Mouse (Mus musculus): ENCODE results near the gene Nt5e. TPM values are rescaled to one million over a fixed set of nuclear protein-coding genes. Genes with fewer than 3 reads are reported as not detected.

The Nt5e gene
- total RNA-seq, 2 experiments from 2014 or later: 3.4 to 4.0 TPM

DNA sequence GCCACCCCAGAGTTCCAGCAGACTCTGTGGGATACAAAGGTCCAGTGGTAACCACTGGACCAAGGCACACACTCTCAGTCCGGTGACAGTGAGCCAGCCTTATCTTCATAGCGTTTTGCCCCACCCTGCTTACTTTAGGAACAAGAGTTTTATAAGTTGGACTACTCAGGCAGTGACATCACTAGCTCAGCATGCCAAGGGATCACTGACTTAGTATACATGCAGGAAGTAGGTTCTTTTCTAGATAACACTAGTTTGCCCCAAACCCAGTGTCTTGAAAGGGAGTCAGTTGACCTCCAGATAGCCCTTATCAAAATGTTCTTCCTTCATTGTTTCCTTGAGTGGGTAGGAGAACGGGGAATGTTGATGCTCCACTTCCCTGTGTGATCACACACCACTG, 2.4 kb upstream of the Nt5e start:
- Histone ChIP-seq H3K27ac (no peak overlapping the region), H3K4me3 (no peak overlapping the region)
- no peak for DNase-seq (ENCODE audit: low spot score in 2 of 2)
- TF ChIP-seq CTCF (conservative IDR thresholded peaks at IDR 0.05): no peak

DNA sequence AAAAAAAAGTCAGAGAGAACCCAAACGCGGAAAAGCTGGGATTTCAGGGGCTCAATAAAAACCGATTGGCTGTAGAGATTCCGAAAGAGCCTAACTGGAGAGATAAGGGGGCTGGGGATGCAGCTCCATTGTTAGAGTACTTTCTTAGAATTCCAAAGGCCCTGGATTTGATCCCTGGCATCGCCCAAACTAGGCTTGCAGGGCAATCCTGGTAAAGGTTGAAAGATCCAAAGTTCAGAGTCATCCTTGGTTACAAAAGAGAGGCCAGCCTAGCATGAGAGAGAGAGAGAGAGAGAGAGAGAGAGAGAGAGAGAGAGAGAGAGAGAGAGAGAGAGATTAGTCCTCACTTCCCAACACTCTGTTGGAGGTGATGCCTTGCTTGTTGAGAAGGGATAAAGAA, 1.7 kb downstream of the Nt5e start:
- DNase-seq (ENCODE audit: low spot score in 2 of 2): no peak
- 0 out of 2 replicates have a peak overlapping the region, but pooled peaks have one; percentile 18 for H3K27ac ChIP-seq
- no peak overlapping the region for H3K4me3 ChIP-seq
- TF ChIP-seq CTCF (conservative IDR thresholded peaks at IDR 0.05): no peak

DNA sequence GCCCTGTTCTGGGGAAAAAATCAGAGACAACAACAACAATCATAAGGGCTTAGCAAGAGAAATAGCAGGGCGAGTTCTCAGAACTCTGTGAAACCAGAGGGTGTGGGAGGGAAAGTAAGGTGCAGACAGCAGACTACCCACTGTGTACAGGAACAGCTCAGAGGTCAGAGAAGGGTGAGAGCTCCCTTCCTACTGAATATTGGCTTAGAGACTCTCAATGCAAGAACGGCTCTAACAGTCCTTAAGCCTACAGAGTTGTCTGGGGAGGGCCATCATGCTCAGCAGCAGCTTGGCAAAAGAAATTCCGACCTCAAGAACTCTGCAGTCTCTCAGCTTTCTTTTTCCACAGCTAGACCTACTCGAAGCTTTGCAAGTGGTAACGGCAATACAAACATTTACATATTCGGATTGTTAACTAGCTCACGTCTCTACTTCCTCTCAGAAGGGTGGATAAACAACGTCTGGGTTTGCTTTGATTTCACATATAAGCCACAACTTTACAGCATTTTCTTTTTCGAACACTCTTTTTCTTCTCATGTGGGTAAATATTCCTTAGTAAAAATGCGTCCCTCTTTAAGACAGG, 2.3 kb downstream of the Nt5e start:
- Histone ChIP-seq H3K27ac (no peak overlapping the region), H3K4me3 (no peak overlapping the region)
- DNase-seq (ENCODE audit: low spot score in 2 of 2): no peak
- TF ChIP-seq CTCF (conservative IDR thresholded peaks at IDR 0.05): no peak

DNA sequence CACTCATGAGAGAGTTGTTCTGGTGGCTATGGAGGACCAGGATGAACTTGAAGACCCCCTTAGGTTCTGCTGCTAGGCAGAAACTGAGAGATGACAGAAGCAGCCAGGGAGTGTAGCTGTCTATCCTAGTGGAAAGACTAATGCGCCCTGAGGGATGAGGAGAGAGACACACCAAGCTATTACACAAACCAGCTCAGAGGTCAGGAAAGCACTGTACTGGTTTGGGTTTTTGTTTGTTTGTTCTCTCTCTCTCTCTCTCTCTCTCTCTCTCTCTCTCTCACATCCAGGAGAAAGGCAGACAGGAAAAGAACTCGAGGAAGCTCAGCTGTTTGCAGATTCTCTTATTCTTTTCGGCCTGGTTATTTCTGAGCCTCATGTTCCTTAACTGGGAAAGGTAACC, 3.3 kb downstream of the Nt5e start:
- H3K4me3 ChIP-seq: no peak overlapping the region
- no peak for TF ChIP-seq CTCF (conservative IDR thresholded peaks at IDR 0.05)
- no peak for DNase-seq (ENCODE audit: low spot score in 2 of 2)
- H3K27ac ChIP-seq: no peak overlapping the region

DNA sequence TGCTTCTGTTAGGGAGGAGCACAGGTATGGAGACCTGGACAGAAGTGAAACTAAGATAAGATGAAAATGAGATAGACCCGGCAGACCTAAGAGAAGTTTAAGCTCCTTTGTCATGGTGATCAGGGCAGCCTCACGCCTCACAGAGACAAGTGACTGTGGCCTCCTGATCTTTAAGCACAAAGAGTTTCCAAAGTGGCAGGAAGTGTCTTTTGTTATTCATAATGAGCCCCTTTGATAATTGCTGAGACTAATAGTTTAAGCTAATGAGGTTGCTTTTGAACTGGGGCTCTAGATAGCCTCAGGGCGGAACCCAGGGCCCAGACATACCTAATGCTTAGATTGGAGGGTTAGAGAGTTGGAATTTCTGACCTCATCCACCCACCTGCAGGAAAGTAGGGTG, 5.5 kb downstream of the Nt5e start:
- no peak overlapping the region for H3K4me3 ChIP-seq
- no peak for TF ChIP-seq CTCF (conservative IDR thresholded peaks at IDR 0.05)
- no peak overlapping the region for H3K27ac ChIP-seq
- DNase-seq (ENCODE audit: low spot score in 2 of 2): no peak

DNA sequence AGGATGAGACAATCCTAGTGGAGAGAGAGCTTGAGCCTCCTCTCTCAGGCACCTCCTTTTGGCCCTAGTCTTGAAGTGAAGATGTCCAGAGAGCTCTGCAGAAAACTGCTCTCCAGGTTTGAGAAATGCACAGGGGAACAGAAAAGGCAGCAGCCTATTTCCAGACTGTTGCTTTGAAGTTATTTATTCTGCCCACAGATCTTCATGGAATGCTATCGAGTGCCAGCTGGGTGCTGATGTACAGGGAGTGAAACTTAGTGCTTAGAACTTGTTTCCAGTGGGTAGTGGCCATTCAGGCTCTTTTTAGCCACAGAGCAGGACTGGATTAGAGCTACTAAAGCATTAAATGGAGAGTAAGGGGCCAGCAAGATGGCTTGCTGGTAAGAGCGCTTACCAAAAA, 8.8 kb downstream of the Nt5e start:
- no peak overlapping the region for H3K4me3 ChIP-seq
- no peak for DNase-seq (ENCODE audit: low spot score in 2 of 2)
- no peak overlapping the region for H3K27ac ChIP-seq
- no peak for TF ChIP-seq CTCF (conservative IDR thresholded peaks at IDR 0.05)

DNA sequence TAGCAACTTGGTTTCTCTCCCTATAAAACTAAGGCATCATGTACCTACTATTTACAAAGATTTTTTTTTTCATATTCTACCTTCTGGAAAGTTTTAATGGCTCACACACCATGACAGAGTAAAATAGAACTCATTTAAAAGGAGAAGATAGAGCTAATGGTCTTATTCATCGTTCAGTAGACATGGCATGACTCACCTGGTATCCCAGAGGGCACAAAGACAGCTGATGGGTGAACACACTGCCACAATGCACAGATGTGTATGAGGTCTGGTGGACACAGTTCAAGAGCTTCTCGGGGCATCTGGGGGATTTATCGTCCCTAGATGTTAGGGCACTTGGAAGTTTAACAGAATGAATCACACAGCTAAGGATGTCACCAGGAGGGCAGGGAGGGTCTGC, 13.8 kb downstream of the Nt5e start:
- no peak for DNase-seq (ENCODE audit: low spot score in 2 of 2)
- no peak overlapping the region for H3K27ac ChIP-seq
- TF ChIP-seq CTCF (conservative IDR thresholded peaks at IDR 0.05): no peak
- no peak overlapping the region for H3K4me3 ChIP-seq

DNA sequence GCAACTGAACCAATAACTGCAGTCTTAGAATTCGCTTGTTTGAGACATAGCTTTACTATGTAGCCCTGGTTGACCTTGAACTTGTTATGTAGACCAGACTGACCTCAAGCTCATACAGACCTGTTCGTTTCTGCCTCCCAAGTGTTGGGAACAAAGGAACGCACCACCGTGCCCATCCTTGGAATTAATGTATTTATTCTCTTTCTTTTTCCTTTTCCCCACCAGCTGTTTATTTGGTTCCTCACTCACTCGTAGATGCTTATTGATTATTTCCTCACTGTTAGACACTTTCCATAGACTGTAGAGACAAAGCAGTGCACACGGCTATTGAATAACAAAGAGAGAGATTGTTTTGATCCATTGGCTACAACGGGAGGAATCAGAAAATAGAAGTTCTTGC, 15.2 kb downstream of the Nt5e start:
- TF ChIP-seq CTCF (conservative IDR thresholded peaks at IDR 0.05): no peak
- Histone ChIP-seq H3K27ac (peak overlapping the region; percentile 54), H3K4me3 (no peak overlapping the region)
- DNase-seq (ENCODE audit: low spot score in 2 of 2): no peak

DNA sequence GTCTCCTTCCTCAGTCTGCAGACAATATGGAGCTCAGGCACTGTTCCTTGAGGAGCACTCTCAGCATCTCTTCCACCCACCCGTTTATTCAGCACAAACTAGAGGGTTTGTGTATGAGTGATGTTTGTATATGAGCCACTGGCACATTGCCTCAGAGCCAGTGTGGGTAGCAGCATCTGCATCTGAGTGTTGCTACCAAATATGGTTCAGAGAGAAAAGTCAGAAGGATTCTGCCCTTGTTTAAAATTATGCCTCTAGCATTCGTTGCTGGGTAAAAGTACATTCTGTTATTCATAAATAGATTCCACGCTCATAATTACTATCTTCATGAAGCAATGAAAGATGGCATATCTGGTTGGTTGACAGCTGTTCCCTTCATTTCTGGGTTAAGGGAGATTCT, 15.7 kb downstream of the Nt5e start:
- peak in 1 of 2 experiments; percentile 25 for DNase-seq (ENCODE audit: low spot score in 2 of 2)
- no peak for TF ChIP-seq CTCF (conservative IDR thresholded peaks at IDR 0.05)

DNA sequence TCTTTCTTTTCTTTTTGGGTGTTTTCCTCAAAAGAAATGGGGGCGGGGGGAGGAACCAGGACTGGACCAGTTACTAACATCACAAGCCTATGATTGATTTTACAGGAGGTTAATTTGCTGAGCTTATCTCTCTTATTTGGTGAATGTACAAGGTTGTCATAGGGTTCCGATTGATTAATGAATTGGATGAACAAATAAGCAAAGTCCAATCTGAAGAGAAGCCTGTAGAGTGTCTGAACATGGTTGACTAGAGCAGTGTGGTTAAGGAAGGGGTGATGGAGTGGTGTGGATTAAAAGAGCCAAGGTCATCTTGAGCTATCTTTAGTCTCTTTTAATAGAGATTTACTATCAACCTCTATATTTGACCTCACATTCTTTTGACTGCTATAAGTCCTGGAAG, 17.4 kb downstream of the Nt5e start:
- no peak for DNase-seq (ENCODE audit: low spot score in 2 of 2)
- no peak for TF ChIP-seq CTCF (conservative IDR thresholded peaks at IDR 0.05)
- H3K27ac ChIP-seq: no peak overlapping the region
- no peak overlapping the region for H3K4me3 ChIP-seq

More for the DNA sequence above, 15.7 kb downstream of the Nt5e start:
- Histone ChIP-seq H3K27ac (peak overlapping the region; percentile 54), H3K4me3 (no peak overlapping the region)

DNA sequence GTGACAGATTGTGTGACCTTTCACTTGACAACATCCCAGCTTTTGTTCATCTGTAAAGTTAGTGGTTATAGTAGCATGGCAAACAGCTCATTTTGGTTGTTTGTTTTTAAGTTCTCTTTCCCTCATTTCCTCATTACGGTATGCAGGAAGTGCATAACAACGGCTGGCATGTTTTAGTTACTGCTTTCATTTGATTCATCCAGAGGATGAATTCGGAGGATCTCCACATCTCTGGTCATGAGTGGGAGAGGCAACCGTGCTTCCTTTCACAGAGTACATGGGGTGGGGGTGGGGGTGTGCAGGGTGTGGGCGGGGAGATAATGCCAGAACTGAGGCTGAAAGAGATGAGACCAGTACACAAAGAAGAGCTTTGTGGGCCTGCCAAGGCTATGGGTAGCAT, 19.9 kb downstream of the Nt5e start:
- H3K27ac ChIP-seq: no peak overlapping the region
- no peak overlapping the region for H3K4me3 ChIP-seq
- no peak for TF ChIP-seq CTCF (conservative IDR thresholded peaks at IDR 0.05)
- DNase-seq (ENCODE audit: low spot score in 2 of 2): no peak

DNA sequence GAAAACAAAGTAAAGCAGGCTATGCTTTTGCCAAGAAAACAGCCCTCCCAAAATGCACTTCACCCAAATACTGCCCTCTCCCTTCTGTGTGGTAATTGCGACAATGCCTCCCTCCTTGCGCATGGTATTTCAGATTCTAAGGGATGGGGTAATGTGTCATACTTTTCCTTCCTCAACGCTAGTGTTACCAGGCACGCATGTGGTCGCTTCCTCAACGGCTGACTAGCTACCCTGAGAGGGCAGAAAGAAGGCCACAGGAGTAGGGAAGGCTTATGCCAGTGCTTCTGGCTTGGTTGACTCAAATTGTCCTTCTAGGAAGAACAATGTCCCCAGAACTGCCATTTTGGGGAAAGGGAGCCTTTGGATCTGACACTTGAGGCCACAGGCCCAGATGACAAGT, 21.6 kb downstream of the Nt5e start:
- DNase-seq (ENCODE audit: low spot score in 2 of 2): no peak
- H3K4me3 ChIP-seq: no peak overlapping the region
- no peak overlapping the region for H3K27ac ChIP-seq
- no peak for TF ChIP-seq CTCF (conservative IDR thresholded peaks at IDR 0.05)

DNA sequence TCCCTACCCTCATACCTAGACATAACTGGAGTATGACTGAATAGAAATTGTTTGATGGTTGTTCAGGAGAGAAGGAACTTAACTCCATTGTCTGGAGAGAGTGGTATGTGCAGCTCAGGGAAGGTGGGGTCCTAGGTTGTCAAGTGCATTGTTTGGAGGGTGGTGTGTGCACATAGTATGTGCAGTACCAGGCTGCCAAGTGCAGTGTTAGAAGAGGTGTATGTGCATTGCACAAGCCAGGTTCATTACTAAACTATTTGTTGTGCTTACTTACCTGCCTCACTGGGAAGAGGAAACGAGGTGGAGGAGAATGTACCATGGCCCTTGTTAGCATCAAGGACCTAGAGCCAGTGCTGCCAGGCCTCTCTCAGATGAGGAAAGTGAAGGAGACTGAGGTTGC, 23.3 kb downstream of the Nt5e start:
- Histone ChIP-seq H3K27ac (no peak overlapping the region), H3K4me3 (no peak overlapping the region)
- no peak for TF ChIP-seq CTCF (conservative IDR thresholded peaks at IDR 0.05)
- no peak for DNase-seq (ENCODE audit: low spot score in 2 of 2)

DNA sequence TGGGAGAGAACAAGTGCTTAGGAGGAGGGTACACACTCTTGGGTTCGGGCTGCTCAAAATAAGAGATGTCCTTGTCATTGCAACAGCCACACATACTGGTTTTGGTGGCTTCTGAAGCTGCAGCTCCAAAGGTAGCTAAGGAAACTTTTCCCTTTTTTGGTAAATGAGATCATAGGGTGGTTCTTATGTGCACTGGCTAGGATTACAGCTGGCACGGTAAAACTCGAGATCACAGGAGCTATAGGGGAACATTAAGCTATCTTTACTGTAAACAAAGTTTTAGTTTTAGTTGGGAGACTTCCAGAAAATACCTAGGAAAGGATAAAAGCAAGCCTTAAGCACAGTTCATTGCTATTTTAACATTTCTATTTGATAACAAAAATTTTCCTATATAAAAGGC, 24.2 kb downstream of the Nt5e start:
- H3K4me3 ChIP-seq: no peak overlapping the region
- no peak for TF ChIP-seq CTCF (conservative IDR thresholded peaks at IDR 0.05)
- no peak for DNase-seq (ENCODE audit: low spot score in 2 of 2)
- H3K27ac ChIP-seq: no peak overlapping the region

DNA sequence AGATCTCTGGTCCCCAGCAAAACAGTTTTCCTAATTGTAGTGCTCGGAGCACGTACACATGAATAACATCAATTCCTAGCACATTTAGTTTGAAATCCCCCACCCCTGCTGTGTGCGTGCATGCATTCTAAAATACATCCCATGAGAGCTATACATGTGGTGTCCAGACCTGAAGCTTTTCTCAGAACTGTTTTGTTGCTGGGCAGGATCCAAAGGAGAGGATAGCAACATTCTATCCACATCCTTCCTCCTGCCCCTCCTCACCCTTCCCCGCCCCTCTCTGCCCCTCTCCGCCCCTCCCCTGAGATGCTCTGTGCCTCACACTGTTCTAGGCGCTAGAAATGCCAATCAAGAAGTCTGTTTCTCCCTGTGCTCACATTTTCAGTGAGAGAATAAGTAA, 25.7 kb downstream of the Nt5e start:
- no peak for DNase-seq (ENCODE audit: low spot score in 2 of 2)
- no peak for TF ChIP-seq CTCF (conservative IDR thresholded peaks at IDR 0.05)
- no peak overlapping the region for H3K27ac ChIP-seq

More for the DNA sequence above, 25.7 kb downstream of the Nt5e start:
- no peak overlapping the region for H3K4me3 ChIP-seq
